22 mouse cellular contexts compared by ENCODE assay signal in genomic region chr4:141435974-141436373, GRCm38 (mm10). TPM values are rescaled to one million over a fixed set of nuclear protein-coding genes. Genes with fewer than 3 reads are reported as not detected.
"Had no signal": no experiment of that assay in that cellular context is flagged by ENCODE, and none has a peak within 500 bp of the region (broad histone marks: within the 10 kb centered on the region; RNA-seq: fewer than 3 reads in every experiment).

Gene Srarp, minus strand, starts transcription at chr4:141436105.

- DNase-seq: kidney, adult 9 months; kidney, postnatal 14 days; liver, embryonic 13.5 days; lung, adult 2 months; lung, postnatal 14 days; lung, postnatal 4 days; midbrain, embryonic 14.5 days; thymus, adult 18-20 months; thymus, postnatal 36 days had no signal

- H3K9me3 ChIP-seq: liver, embryonic 13.5 days had no signal

- H3K4me3 ChIP-seq: liver, embryonic 13.5 days had no signal

- H3K27me3 ChIP-seq: liver, embryonic 13.5 days had no signal

- H3K27ac ChIP-seq: liver, embryonic 13.5 days had no signal

- H3K4me1 ChIP-seq: liver, embryonic 13.5 days had no signal

- H3K9ac ChIP-seq: liver, embryonic 13.5 days had no signal

- H3K4me2 ChIP-seq: liver, embryonic 13.5 days; midbrain, embryonic 11.5 days had no signal

- H3K36me3 ChIP-seq: liver, embryonic 13.5 days had no signal

RNA-seq across cellular contexts. Expression of gene Srarp, which starts in this region (rescaled TPM):
- total RNA-seq: liver, adult 2 months; megakaryocyte progenitor cell, adult 5-6 weeks; megakaryocyte-erythroid progenitor cell, adult 5-6 weeks had no signal
- polyA plus RNA-seq: kidney, embryonic 16.5 days; limb, embryonic 11.5 days; limb, embryonic 14.5 days; liver, adult 2 months; liver, embryonic 13.5 days; liver, embryonic 16.5 days; lung, embryonic 16.5 days; midbrain, embryonic 11.5 days; neural tube, embryonic 11.5 days; small intestine, adult 2 months; spleen, adult 2 months; stomach, embryonic 16.5 days had no signal
